Mouse (Mus musculus) liver, postnatal 0 days (tissue): ENCODE results near the gene Psmd2.

Experiments used
- CTCF ChIP-seq: sonication (generic); IDR thresholded peaks from 2 replicates; pipeline ENCODE4 v1.5.1; 2016; ENCODE audit warnings: antibody characterized with exemption, low read depth
- EP300 ChIP-seq: IDR thresholded peaks from 2 replicates; pipeline ENCODE4 v1.6.1; 2016; ENCODE audit warnings: antibody characterized with exemption, low read depth, mild to moderate bottlenecking

DNA sequence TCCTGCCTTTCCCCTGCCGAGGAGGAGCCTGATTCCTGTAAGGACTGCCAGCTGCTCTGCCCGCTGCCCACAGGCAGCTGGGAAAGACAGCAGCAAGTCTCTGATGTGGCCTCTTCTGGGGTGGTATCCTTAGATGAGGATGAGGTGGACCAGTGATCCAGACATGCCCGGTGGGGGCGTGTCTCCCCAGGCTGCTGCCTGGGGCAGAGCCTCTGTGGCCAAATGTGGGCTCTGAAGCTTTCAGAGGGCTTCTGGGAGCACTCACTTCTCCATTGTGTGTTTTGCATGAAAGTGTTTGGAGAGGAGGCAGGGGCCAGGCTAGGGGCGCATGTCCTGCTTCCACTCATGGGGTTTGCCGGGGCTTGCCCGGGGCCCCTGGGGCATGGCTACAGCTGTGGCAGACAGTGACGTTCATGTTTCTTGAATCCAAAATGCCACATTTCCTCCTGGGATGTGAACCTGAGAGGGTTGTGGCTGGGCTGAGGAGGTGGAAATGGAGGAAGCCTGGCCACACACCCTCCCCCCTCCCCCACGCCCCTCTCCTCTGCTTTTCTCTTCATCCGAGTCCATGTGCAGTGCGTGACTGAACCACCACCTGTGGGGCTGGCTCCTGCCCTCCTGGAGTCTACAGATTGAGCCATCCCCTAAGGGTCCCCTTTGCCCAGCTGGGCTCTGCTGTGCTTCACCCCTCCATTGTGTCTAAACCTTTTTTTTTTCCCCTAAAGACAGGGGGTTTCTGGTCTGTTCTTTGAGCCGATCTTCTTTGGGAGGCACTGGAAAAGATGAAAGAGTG, 50.5 kb downstream of the Psmd2 start:
- TF ChIP-seq CTCF (no peak), EP300 (no peak)
